Mouse (Mus musculus) bone marrow, adult 2 months (tissue): ENCODE measurements around the gene Ttc4.

Experiments
- CTCF ChIP-seq: fragments of 200-500 bp; IDR thresholded peaks from 2 replicates; pipeline ENCODE4 v1.5.1; 2011; ENCODE audit warnings: low read length, control low read depth; ENCODE audit not compliant: control insufficient read depth, insufficient read depth
- POLR2A ChIP-seq: fragments of 200-500 bp; IDR thresholded peaks from 2 replicates; pipeline ENCODE4 v1.6.1; 2011; ENCODE audit warnings: low read depth, mild to moderate bottlenecking, control low read depth, low read length, borderline replicate concordance; ENCODE audit not compliant: control insufficient read depth

GRCm38 (mm10) chr4:106647137-106647536 lies 31.6 kb downstream of the Ttc4 start:
- no peak for TF ChIP-seq POLR2A
- TF ChIP-seq CTCF = no peak
